Mouse (Mus musculus) kidney, adult 2 months (tissue): Measurements from ENCODE around the gene Haghl.

Experiments used
- CTCF ChIP-seq: fragments of 200-500 bp; conservative IDR thresholded peaks from 2 replicates; pipeline ENCODE4 v1.5.1; 2011; ENCODE audit warnings: low read depth, mild to moderate bottlenecking, control low read depth, low read length, moderate library complexity, mixed read lengths; ENCODE audit not compliant: insufficient read depth, insufficient read length
- POLR2A ChIP-seq: fragments of 200-500 bp; IDR thresholded peaks from one replicate; pipeline ENCODE4 v1.6.1; 2011; ENCODE audit warnings: low read depth, low read length, control low read depth

GRCm38 (mm10) chr17:25762591-25762990 is 22.9 kb downstream of the Haghl start:
- no peak for TF ChIP-seq CTCF
- TF ChIP-seq POLR2A: no peak
